Mouse (Mus musculus) urinary bladder, postnatal 10 days (tissue): ENCODE results near the gene Coq5.
A peak's percentile ranks its signal among the peaks of the same experiment; 100 is the strongest.

ENCODE experiments used
- DNase-seq: peaks from one replicate; pipeline ENCODE4 v3.0.0; 2022; ENCODE audit warnings: low spot score

The Coq5 gene

GRCm38 (mm10) chr5:115279226-115280049, at the start of gene Coq5:
Coq5 (plus strand) TSS chr5:115279666.
- DNase-seq, result peak; percentile 59

GRCm38 (mm10) chr5:115230830-115231551, 48.5 kb upstream of the Coq5 start:
- DNase-seq, result no peak

DNA sequence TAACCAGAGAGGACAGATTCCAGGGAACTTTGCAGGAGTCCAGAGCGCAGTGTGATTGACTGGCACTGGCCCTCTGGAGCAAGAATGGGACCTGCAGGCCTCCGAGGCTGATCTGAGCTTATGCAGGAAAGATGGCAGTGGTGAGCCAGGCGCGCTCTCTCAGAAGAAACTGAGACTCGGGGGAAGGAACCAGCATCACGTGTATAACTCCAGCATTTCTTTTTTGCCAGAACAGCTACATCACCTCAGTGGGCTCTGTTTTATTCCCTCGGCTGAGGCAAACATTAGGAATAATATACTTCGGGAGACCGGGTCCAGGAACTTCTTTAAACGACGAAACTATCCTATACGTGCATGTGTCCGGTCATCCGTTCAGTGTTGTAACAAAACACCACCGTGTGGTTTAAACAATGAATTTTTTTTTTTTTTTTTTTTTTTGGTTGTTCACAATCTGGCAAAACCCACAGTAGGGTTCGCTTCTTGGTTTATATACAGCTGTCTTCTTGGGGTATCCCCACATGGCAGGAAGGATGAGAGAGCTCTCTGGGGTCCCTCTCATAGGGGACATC, 47.8 kb upstream of the Coq5 start:
- DNase-seq, result no peak

DNA sequence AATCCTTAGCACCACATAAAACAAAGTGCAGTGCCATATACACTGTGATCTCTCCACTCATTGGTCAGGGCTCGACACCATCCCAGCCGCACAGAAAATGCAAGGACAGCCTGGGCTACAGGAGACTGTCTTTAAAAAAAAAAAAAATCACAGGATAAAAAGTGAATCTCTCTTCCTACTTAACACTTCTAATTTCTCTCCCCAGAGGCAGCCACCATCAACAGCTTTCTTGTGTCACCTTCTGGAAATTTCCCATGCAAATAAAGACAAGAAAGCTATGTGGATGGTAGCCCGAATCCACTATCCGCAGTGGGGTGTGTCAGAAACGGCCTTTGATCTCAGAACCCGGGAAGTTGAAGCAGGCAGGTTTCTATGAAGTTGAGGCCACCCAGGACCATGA, 47.0 kb upstream of the Coq5 start:
- no peak for DNase-seq

DNA sequence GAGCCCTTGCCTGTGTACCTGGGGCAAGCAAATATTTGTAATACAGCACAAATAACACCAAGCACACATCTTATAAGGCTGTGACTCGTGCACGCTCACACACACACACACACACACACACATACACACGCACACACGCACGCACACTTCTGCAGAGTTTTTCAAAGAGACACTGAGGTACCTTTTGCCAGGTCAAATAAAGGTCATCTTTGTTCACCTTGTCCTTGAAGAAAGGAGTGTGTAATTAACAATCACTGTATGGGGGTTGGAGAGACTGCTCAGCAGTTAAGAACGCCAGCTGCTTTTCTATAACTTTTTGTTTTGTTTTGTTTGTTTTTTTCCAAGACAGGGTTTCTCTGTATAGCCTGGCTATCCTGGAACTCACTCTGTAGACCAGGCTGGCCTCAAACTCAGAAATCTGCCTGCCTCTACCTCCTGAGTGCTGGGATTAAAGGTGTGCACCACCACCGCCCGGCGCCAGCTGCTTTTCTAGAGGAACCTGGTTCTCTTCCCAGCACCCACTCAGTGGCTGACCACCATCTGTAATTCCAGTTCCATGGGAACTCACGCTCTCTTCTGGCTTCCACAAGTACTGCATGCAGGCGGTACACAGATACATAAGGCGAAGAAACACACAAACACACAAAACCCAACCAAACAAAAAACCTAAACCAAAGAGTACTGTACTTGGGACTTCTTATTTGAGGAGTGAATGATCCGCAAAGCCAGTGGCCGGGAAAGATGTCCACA, 46.3 kb upstream of the Coq5 start:
- no peak for DNase-seq

GRCm38 (mm10) chr5:115234519-115234918, 44.9 kb upstream of the Coq5 start:
- no peak for DNase-seq

DNA sequence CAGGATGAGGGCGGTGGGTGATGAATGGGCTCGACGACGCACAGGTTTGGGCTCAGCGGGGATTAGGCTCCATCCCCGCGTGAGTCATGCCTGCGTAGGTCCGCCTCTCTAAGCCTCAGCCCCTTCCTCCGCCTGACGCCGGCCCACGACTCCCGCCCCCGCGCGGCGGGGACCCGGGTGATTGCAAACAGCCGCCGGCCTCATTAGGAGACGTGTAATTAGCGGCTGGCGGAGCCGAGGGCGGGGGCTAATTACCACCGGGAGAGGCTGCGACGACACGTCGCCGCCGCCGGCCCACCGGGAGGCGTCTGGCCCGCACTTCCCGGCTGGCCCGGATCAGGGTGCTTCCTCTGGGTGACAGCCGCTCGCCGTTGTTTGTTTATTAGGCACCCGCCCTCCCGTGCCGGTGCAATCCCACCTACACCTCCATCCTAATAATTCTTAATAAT, 44.1 kb upstream of the Coq5 start:
- DNase-seq, result no peak

DNA sequence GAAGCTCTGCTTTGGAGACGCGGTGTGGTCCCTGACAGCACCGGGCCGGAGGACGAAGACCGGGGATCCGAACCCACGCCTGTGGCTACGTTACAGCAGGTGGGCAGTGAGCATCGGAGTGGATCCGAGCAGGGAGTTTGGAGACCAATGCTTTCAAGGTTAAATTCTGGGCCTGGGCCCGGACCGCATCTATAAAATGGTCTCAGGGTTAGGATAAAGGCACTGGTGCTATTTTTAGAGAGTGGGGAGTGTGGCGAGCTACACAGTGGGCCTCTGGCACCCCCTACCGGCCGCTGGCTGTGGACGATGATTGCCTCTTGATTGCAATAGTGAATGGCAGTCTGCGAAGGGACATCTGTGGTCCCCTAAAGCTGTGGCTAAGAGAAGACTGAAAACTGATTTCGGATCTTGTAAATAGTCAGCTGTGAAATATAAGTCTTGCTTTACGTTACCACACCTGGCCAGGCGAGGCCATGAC, 43.6 kb upstream of the Coq5 start, which contains the start of gene Pop5:
TSS of gene Pop5 (plus strand) at position 51 of the 478 bp plus-strand sequence.
- DNase-seq, result peak; percentile 68

DNA sequence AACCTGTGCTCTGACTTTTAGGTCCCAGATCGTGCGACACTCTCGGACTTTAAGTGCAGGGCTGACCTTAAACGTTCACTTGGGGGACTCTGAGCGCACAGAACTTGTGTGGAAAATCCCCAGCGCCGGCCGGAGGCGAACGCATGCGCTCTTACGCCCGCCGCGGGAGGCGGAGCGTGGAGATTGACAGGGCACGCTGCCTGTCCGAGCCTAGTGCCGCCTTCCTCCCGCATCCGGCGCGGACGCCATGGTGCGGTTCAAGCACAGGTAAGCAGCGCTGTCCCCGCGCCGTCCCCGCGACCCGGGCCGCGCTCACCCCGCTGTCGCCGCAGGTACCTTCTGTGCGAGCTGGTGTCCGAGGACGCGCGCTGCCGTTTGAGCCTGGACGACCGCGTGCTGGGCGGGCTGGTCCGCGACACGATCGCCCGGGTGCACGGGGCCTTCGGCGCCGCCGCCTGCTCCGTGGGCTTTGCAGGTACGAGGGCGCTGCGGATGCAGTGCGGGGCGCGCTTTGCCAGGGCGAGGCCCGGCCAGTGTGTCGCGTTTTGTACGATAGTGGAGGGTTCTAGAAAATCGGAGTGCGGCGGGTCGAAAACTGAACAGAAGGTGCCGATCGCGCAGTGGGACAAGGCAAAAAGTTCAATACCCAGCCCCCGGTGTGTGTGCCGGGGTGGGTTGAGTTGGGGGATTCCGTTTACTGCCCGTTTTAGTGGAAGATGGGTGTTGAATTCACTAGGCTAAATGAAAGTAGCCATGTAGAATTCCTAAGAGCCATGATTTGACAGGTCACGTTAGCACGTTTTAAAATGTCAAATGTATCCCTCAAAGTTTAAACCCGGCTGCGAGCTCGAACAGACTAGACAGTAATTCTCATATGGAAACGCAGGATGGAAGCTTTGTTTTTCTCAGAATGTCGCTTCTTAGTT, 41.4 kb upstream of the Coq5 start:
- peak; percentile 62 for DNase-seq

DNA sequence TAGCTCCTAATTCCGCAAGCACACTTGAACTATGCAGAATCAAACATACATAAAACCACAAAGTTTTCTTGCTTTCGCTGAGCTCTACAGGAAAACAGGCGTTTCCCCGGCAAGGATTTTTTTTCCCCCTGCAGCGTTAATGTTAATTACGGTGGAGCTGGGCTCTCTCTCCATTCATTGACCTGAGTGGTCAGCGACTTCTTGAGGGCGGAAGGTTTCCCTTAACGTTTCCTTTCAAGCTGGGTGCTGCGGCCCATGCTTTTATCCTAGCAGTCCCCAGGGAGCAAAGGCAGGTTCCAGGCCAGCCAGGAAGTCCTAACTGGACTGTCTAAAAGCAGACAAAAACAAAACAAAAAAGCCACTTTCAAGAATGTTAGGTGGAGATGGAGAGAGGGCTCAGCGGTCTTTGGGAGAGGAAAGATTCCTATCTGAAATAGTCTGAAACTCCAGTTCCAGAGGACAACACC, 40.7 kb upstream of the Coq5 start:
- no peak for DNase-seq

GRCm38 (mm10) chr5:115240191-115240590, 39.3 kb upstream of the Coq5 start:
- DNase-seq, result no peak

DNA sequence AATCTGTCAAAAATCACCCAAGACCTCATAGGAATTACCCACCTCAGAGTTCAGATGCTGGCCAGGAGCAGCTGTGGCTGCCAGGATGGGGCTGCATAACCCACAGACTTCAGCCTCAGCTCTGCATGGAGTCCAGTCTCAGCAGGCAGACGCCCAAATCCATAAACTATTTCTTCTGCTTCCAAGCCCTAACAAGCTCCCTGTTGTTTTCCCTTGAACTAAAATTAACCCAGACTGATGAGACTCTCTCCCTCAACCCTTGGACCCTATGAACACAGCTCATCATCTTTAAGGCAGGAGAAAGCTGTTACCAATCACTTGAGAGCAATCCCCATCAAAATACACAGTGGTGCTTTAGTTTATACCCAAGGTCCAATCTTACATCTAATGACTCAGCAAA, 24.0 kb upstream of the Coq5 start:
- no peak for DNase-seq

DNA sequence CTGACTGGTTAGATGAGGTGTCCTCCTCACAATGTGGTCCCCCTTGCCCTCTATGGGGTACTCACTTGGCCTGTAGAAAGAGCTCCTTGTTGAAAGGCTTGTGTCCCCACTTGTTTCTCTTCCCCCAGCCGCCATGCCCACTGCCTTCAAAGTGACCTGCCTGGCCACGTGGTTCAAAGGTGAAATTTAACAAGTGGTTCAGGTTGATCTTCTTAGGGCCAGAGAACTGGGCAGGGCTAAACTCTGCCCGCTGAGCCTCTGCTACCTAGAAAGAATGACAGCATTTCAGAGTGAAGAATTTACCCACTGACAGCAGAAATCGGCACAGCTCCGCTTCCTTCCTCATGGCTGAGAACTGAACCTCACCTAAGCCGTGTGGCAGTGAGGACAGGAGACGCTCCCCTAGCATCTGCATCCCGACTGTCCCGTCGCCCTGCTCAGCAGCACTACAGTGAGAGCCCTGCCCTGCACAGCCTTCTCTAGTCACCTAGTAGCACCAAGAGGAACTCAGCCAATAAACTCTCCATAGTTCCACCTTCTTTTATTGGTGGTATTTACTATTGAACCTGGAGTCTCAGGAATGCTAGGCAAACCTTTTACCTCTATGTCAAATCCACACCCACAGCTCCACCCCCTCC, 22.4 kb upstream of the Coq5 start:
- DNase-seq, result no peak

- DNase-seq, result no peak
Measured at GRCm38 (mm10) chr5:115260356-115260755, 19.1 kb upstream of the Coq5 start.

- DNase-seq, result no peak
Measured at GRCm38 (mm10) chr5:115261141-115261540, 18.3 kb upstream of the Coq5 start.

- no peak for DNase-seq
Measured at GRCm38 (mm10) chr5:115261880-115262279, 17.6 kb upstream of the Coq5 start.

DNA sequence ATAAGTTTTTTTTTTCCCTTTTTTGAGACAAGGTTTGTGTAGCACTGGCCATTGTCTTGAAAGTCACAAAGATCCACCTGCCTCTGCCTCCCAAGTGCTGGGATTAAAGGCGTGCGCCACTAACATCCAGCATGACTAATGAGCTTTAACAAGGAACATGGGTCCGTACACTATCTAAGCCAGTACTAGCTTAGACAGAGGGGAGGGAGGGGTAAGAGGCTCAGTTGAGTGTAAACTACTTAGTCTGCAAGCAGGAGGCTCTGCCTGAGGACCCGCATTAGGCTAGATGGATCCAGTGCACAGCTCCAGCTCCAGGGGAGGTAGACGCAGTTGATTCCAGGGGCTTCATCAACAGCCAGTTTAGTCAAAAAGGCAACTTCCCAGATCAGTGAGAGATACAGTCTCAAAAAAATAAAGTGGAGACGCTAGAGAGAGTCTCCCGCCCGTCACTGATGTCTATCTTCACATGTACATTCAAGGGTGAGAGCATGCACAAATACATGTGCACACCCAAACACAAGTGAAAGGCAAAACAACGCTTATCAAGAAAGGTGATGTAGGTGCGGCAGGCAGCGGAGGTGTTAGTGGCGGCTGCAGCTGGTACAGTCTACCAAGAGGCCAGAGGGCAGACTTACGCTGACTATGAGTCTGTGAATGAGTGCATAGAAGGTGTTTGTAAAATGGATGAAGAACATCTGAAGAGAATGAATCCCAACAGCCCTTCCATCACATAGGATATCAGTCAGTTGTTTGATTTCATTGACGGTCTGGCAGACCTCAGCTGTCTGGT, 16.8 kb upstream of the Coq5 start:
- no peak for DNase-seq

DNA sequence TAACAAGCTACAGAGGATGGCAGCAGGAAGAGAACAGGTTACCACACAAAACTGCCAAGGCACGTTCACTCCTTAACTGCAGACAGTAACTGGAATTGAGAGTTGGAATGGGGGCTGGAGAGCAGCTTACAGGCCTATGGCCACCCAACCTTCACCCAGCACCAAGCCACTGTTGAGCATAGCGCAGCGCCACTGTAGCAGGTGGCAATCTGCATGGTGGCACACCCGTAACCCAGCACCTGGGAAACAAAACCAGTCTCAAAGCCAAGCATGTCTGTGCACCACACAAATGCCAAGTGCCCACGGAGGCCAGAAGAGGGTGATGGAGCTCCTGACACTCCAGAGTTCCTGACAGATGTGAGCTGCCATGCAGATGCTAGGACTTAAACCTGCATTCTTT, 13.1 kb upstream of the Coq5 start:
- no peak for DNase-seq

- DNase-seq, result no peak
Measured at GRCm38 (mm10) chr5:115266787-115267468, 12.5 kb upstream of the Coq5 start.
